Mouse (Mus musculus) G1E (cell line): ENCODE data around the gene Hoxa3.

Source experiments
- CTCF ChIP-seq: IDR thresholded peaks from 2 replicates; pipeline ENCODE4 v1.5.1; 2012; ENCODE audit warnings: low read depth, low read length, inconsistent platforms, mixed read lengths
- GATA1 ChIP-seq: IDR thresholded peaks from 2 replicates; pipeline ENCODE4 v1.6.1; 2012; ENCODE audit warnings: borderline replicate concordance, low read length, inconsistent platforms, mixed read lengths
- TAL1 ChIP-seq: conservative IDR thresholded peaks from 2 replicates; pipeline ENCODE4 v1.6.1; 2012; ENCODE audit warnings: low read depth, low read length, inconsistent platforms, mixed read lengths

GRCm38 (mm10) chr6:52161336-52162092 lies 51.6 kb downstream of the Hoxa3 start:
- TF ChIP-seq CTCF, result no peak
- no peak for TF ChIP-seq TAL1
- TF ChIP-seq GATA1, result no peak
